Mouse (Mus musculus) small intestine, adult 2 months (tissue): ENCODE measurements around the gene Traip. TPM values are rescaled to one million over a fixed set of nuclear protein-coding genes. Genes with fewer than 3 reads are reported as not detected.

Source experiments
- H3K27ac ChIP-seq: fragments of 200-500 bp; 2 replicates; pipeline ENCODE4 v1.5.1; 2012; ENCODE audit warnings: low read depth, low read length, control low read depth, inconsistent platforms; ENCODE audit not compliant: insufficient read depth
- H3K27me3 ChIP-seq: fragments of 200-500 bp; 2 replicates; pipeline ENCODE4 v1.6.1; 2012; ENCODE audit warnings: mild to moderate bottlenecking, moderate library complexity, low read length, inconsistent platforms; ENCODE audit not compliant: control insufficient read depth, insufficient read depth
- H3K36me3 ChIP-seq: fragments of 200-500 bp; 2 replicates; pipeline ENCODE4 v1.6.1; 2012; ENCODE audit warnings: mild to moderate bottlenecking, low read length, control low read depth, inconsistent platforms; ENCODE audit not compliant: control insufficient read depth, insufficient read depth
- H3K4me1 ChIP-seq: fragments of 200-500 bp; 2 replicates; pipeline ENCODE4 v1.6.1; 2012; ENCODE audit warnings: low read length, inconsistent platforms, mixed read lengths; ENCODE audit not compliant: control insufficient read depth, insufficient read depth, insufficient read length
- H3K4me3 ChIP-seq: fragments of 200-500 bp; 2 replicates; pipeline ENCODE4 v1.5.1; 2012; ENCODE audit warnings: low read depth, mild to moderate bottlenecking, control low read depth, inconsistent platforms, low read length, moderate library complexity
- CTCF ChIP-seq: fragments of 200-500 bp; IDR thresholded peaks from 2 replicates; pipeline ENCODE4 v1.5.1; 2012; ENCODE audit warnings: low read depth, mild to moderate bottlenecking, control low read depth, inconsistent platforms, low read length, moderate library complexity, mixed read lengths; ENCODE audit not compliant: insufficient replicate concordance, insufficient read length; ENCODE audit errors: extremely low read depth
- POLR2A ChIP-seq: fragments of 200-500 bp; IDR thresholded peaks from 2 replicates; pipeline ENCODE4 v1.6.1; 2012; ENCODE audit warnings: low read depth, mild to moderate bottlenecking, control low read depth, inconsistent platforms, low read length, moderate library complexity
- WGBS: fragments of 180-500 bp; shearing (Covaris S2); methylation state at CpG from one replicate; pipeline ENCODE4 v1.1.7; 2018; 5-methylcytosine and 5-hydroxymethylcytosine counted together
- polyA plus RNA-seq: library from polyadenylated mRNA; depleted of rRNA; stranded (reverse); fragments of >200 nt; gene quantifications from 2 replicates; pipeline ENCODE4 v1.2.3, GENCODE M21; 2012

Gene Traip
- polyA plus RNA-seq, 1 experiment = 1.5 TPM

DNA sequence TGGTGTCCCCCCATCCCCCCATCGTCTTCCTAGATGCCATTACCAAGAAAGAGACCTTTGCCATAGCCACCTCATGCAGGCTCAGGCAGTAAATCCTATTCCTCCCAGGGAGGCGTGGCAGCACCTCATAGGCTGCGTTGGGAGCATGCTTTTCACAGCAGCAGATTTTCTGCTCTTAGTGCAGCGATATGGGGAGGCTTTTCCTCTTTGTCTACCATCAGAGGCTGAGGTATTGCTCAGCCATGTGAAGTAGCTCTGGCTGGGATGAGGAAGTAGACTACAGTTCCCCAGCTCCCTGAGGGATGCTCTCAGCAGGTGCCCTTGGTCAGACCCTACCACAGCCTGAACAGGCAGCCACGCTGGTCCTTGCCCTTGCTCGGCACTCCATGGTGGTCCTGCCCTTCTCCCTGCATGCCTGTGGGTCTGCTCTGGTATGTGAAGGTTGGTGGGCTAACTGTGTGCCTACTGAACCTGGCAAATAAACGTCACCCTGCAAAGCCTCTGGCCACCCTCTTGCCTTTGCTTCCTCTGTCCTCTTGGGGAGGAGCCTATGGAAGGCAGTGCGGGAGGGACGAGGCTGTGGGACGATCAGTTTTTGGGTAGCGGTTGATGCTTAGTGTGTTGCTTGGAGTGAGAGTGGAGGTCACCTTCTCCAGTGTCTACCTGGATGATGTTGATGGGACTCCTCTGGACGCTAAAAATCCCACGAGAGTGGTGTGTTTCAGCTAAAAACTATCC, 583 bp upstream of the Traip start:
- Histone ChIP-seq H3K27me3 (no peaks in the 10 kb centered on the region), H3K4me1 (no peaks in the 10 kb centered on the region; the same call in 1 of the 2 replicates), H3K4me3 (no peak overlapping the region), H3K36me3 (no peaks in the 10 kb centered on the region), H3K27ac (no peak overlapping the region)
- WGBS = 77% methylated on average over 13 of the region's 13 CpGs
- TF ChIP-seq CTCF (no peak), POLR2A (no peak)

DNA sequence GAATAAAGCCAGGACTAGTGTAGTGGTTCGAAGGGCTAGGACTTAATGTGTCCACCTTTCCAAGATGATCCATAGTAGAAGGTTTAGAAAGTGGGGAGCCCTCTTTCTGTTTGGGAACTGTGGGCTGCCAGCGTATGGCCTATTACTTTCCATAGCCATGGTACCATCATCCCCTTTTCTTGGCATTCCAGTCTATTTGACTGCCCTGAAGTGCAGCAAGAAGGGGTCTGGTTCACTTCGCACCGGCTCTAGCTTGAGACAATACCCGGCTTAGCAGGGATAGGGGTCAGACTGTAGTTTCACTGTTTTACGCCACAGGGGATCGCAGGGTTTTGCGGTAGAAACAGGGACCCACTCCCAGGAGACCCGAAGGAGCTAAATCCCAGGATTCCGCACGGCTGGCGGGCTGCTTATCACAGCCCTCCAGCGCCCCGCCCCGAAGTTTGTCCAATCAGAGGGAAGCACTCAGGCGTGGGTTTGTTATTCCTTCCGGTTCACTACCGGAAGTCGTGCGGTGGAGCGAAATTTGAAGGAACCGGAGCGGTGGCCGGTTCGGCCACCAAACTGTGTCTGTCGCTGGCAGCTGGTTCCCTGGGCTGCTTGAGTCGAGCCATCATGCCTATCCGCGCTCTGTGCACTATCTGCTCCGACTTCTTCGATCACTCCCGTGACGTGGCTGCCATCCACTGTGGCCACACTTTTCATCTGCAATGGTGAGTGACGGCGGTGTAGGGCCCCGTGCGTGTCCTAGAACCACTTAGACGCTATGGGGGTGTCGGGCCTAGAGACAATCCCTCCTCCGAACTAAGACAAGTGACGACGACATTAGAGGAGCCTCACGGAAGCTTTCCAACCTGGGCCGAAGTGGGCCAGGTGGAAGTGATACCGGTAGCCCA, 772 bp downstream of the Traip start:
- peak overlapping the region; percentile 75 for H3K4me3 ChIP-seq
- WGBS = 21% methylated on average over 45 of the region's 45 CpGs
- H3K27ac ChIP-seq = no peak overlapping the region
- TF ChIP-seq POLR2A (peak; percentile 56; the same call in 1 of the 2 replicates), CTCF (no peak)
- no peaks in the 10 kb centered on the region for H3K36me3 ChIP-seq
- H3K4me1 ChIP-seq = no peaks in the 10 kb centered on the region; the same call in 1 of the 2 replicates
- no peaks in the 10 kb centered on the region for H3K27me3 ChIP-seq

DNA sequence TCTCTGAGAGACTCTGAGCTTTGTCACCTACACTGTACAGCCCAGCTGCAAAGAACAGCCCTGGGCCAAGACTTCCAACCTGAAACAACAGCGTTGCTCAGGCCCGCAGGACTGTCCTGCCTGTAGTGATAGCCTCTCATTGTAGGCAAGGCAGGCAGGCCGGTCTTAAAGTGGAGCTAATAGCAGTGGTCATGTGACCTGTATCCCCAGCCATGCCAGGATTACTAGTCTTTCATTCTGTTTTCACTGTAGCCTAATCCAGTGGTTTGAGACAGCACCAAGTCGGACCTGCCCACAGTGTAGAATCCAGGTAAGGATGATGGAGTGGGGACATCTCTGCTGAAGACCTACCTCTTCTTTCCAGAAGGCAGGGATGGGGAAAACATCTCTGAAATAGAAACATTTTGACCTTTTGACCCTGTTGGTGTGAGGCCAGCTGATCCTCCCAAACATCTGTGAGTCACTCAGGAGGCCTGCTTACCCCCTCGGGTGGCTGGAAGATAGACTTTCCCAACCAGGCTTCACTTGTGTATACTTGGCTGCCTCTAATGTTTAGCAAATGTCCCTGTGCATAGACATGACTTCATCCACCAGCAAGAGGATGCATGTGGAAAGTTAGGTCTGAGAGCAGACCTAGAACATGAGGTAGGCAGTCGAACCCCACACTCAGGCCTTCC, 5.8 kb downstream of the Traip start:
- H3K4me3 ChIP-seq = no peak overlapping the region
- WGBS = 73% methylated on average over 6 of the region's 6 CpGs
- peaks cover 2% of the 10 kb centered on the region; the same call in 1 of the 2 replicates for H3K36me3 ChIP-seq
- H3K27ac ChIP-seq = no peak overlapping the region
- H3K4me1 ChIP-seq = no peaks in the 10 kb centered on the region; the same call in 1 of the 2 replicates
- no peaks in the 10 kb centered on the region for H3K27me3 ChIP-seq
- no peak for TF ChIP-seq CTCF
- TF ChIP-seq POLR2A = no peak

DNA sequence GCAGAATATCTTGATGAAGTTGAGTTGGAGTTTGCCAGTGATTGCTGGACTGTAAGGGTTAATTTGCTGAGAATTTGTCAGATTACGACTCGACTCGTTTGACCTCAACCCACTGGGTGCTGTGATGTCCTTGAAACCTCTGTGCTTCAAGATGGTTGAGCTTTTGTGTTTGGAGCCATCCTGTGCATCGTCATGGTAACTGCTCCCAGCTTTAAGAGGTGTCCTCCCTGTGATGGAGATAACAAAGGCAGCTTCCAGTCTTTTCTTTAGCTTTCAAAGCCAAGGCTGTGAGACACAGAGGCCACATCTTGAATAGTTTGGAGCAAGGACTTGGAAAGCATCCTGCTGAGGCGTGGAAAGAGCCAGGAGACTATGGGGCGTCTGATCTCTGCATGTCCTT, 7.2 kb downstream of the Traip start:
- no peaks in the 10 kb centered on the region for H3K27me3 ChIP-seq
- no peaks in the 10 kb centered on the region for H3K4me1 ChIP-seq
- no peak overlapping the region for H3K4me3 ChIP-seq
- 64% methylated on average over 6 of the region's 6 CpGs for WGBS
- peaks cover 2% of the 10 kb centered on the region; the same call in 1 of the 2 replicates for H3K36me3 ChIP-seq
- TF ChIP-seq POLR2A (no peak), CTCF (no peak)
- no peak overlapping the region for H3K27ac ChIP-seq

DNA sequence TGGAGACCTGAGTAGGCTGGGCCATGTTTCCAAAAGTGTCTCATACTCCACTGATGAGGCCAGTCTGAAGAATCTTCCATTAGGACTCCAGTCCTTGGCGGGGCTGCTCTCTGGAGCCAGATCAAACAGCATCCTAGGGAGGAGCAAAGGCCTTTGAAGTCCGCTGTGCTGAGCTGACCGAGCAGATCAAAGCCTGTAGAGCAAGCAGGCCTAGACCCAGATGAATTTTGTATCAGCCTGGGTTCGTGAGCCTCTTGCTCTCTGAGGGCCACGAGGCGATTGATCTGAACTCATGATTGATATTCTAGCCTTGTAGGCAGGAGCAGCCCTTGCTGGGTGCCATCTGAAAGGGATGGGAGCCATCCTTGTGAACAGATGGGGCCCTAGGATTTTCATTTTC, 10.0 kb downstream of the Traip start:
- H3K36me3 ChIP-seq = peaks cover 2% of the 10 kb centered on the region; the same call in 1 of the 2 replicates

DNA sequence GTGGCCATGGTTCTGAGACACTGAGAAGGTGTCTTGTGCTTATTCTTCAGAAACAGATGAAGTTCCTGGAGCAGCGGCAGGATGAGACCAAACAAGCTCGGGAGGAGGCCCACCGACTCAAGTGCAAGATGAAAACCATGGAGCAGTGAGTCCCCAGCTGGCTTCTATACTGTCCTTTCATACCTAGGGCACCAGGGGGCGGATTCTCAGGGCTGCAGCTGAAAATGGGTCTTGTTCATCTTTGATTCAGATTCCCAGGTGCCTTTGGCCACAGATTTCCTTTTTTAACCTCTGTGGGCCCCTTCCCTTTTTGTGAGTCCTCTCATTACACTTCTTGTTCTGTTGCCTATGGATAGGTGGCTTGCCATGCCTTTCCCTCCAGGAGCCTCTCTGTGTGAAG, 11.0 kb downstream of the Traip start:
- no peak overlapping the region for H3K4me3 ChIP-seq
- no peaks in the 10 kb centered on the region for H3K27me3 ChIP-seq
- H3K27ac ChIP-seq = no peak overlapping the region
- WGBS = 81% methylated on average over 4 of the region's 4 CpGs
- no peaks in the 10 kb centered on the region for H3K4me1 ChIP-seq
- peaks cover 2% of the 10 kb centered on the region; the same call in 1 of the 2 replicates for H3K36me3 ChIP-seq
- no peak for TF ChIP-seq CTCF
- no peak for TF ChIP-seq POLR2A

More for the DNA sequence above, 10.0 kb downstream of the Traip start:
- Histone ChIP-seq H3K27ac (no peak overlapping the region), H3K27me3 (no peaks in the 10 kb centered on the region), H3K4me3 (no peak overlapping the region), H3K4me1 (no peaks in the 10 kb centered on the region)
- TF ChIP-seq CTCF (no peak), POLR2A (no peak)
- 81% methylated on average over 6 of the region's 6 CpGs for WGBS
